Mouse (Mus musculus) cerebellum, adult 2 months (tissue): Measurements from ENCODE around the gene Pex6. TPM values are rescaled to one million over a fixed set of nuclear protein-coding genes. Genes with fewer than 3 reads are reported as not detected.

Source experiments
- DNase-seq, 2 experiments: peaks; one replicate each; pipeline ENCODE4 v3.0.0; 2021
- H3K27ac ChIP-seq: fragments of 200-500 bp; 2 replicates; pipeline ENCODE4 v1.5.1; 2012; ENCODE audit warnings: low read length, control low read depth, inconsistent platforms; ENCODE audit not compliant: insufficient read depth
- H3K27me3 ChIP-seq: fragments of 200-500 bp; 2 replicates; pipeline ENCODE4 v1.6.1; 2012; ENCODE audit warnings: inconsistent platforms, mild to moderate bottlenecking, low read length, moderate library complexity; ENCODE audit not compliant: control insufficient read depth, insufficient read depth
- H3K4me1 ChIP-seq: fragments of 200-500 bp; 2 replicates; pipeline ENCODE4 v1.6.1; 2011; ENCODE audit warnings: low read length; ENCODE audit not compliant: control insufficient read depth, insufficient read depth
- H3K4me3 ChIP-seq: fragments of 200-500 bp; replicated peaks from 2 replicates; pipeline ENCODE3; 2011; ENCODE audit warnings: mild to moderate bottlenecking, low read depth, low read length, control low read depth; ENCODE audit not compliant: insufficient read depth
- POLR2A ChIP-seq: fragments of 200-500 bp; IDR thresholded peaks from 2 replicates; pipeline ENCODE4 v1.6.1; 2011; ENCODE audit warnings: low read length, control low read depth, borderline replicate concordance; ENCODE audit not compliant: insufficient read depth
- WGBS: fragments of 180-500 bp; shearing (Covaris S2); methylation state at CpG from one replicate; pipeline ENCODE4 v1.1.7; 2018; 5-methylcytosine and 5-hydroxymethylcytosine counted together
- polyA plus RNA-seq: library from polyadenylated mRNA; depleted of rRNA; stranded (reverse); fragments of >200 nt; gene quantifications from 2 replicates; pipeline ENCODE4 v1.2.3, GENCODE M21; 2012; rRNA removed

Pex6 gene
- polyA plus RNA-seq, 1 experiment, result 46.5 TPM

- no peak for DNase-seq
- Histone ChIP-seq H3K27ac (no peak overlapping the region), H3K27me3 (no peaks in the 10 kb centered on the region), H3K4me3 (no peak overlapping the region), H3K4me1 (0 out of 2 replicates have a peak, but pooled peaks cover 3% of the 10 kb centered on the region)
- WGBS, result 93% methylated on average over 9 of the region's 9 CpGs
- TF ChIP-seq POLR2A, result no peak
Measured at GRCm38 (mm10) chr17:46775070-46775469, 63.8 kb downstream of the Pex6 start.

Other genes with a start within 250 kb of the Pex6 start
- 46.7 and 47.4 TPM in 2 replicates for gene Ttbk1, start 223.8 kb upstream of the Pex6 start, polyA plus RNA-seq
- gene Dnph1, start 214.8 kb upstream of the Pex6 start, polyA plus RNA-seq, result 5.3 and 5.6 TPM in 2 replicates
- 56.2 and 58.4 TPM in 2 replicates for gene Cul9, start 165.1 kb upstream of the Pex6 start, polyA plus RNA-seq
- gene Srf, start 155.3 kb upstream of the Pex6 start, polyA plus RNA-seq, result 53.0 and 59.2 TPM in 2 replicates
- 5.5 and 5.9 TPM in 2 replicates for gene Ptk7, start 82.0 kb upstream of the Pex6 start, polyA plus RNA-seq
- gene Klc4, start 65.4 kb upstream of the Pex6 start, polyA plus RNA-seq, result 28.1 and 29.8 TPM in 2 replicates
- gene Mrpl2, start 65.2 kb upstream of the Pex6 start, polyA plus RNA-seq, result 67.5 and 68.2 TPM in 2 replicates
- gene Cul7, start 61.1 kb upstream of the Pex6 start, polyA plus RNA-seq, result 43.3 and 44.5 TPM in 2 replicates
- 32.3 and 33.0 TPM in 2 replicates for gene Rrp36, start 37.1 kb upstream of the Pex6 start, polyA plus RNA-seq
- gene Mea1, start 32.7 kb upstream of the Pex6 start, polyA plus RNA-seq, result 136 and 147 TPM in 2 replicates
- 237 and 240 TPM in 2 replicates for gene Klhdc3, start 30.5 kb upstream of the Pex6 start, polyA plus RNA-seq
- 137 and 139 TPM in 2 replicates for gene Ppp2r5d, start 6.4 kb upstream of the Pex6 start, polyA plus RNA-seq
- 12.0 and 18.1 TPM in 2 replicates for gene Gnmt, start 17.7 kb downstream of the Pex6 start, polyA plus RNA-seq
- 68.6 and 76.6 TPM in 2 replicates for gene Cnpy3, start 40.8 kb downstream of the Pex6 start, polyA plus RNA-seq
- 0.19 and 0.23 TPM in 2 replicates for gene Ptcra, start 52.2 kb downstream of the Pex6 start, polyA plus RNA-seq
- 22.0 and 22.1 TPM in 2 replicates for gene 2310039H08Rik, start 61.2 kb downstream of the Pex6 start, polyA plus RNA-seq
- gene Rpl7l1, start 71.2 kb downstream of the Pex6 start, polyA plus RNA-seq, result 60.2 and 61.6 TPM in 2 replicates
- gene Bicral, start 147.0 kb downstream of the Pex6 start, polyA plus RNA-seq, result 35.9 and 36.8 TPM in 2 replicates
- gene Tbcc, start 179.2 kb downstream of the Pex6 start, polyA plus RNA-seq, result 24.9 and 25.3 TPM in 2 replicates
- gene Prph2, start 199.0 kb downstream of the Pex6 start, polyA plus RNA-seq, result not detected in 2 replicates